Mouse (Mus musculus) kidney, adult 9 months (tissue): Measurements from ENCODE around the gene Mdga1.

ENCODE experiments used
- DNase-seq: peaks from one replicate; pipeline ENCODE4 v3.0.0; 2022

Mdga1 gene

DNA sequence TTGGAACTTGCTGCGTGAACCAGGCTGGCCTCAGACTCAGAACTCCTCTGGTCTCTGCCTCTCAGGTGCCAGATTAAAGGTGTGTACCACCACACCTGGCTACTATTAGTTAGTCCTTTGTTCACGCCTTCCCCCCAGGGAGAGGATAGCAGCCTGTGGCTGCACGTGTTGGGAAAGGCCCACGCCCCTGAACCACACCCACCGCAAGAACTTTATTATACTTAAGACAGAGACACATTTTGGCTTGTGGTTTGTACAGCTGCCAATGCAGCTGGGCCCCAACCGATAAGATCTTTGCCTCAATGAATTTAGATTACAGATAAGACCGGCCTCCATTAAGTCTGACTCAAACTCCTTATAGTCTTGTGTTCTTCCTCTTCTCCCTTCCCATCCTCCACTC, 10.0 kb upstream of the Mdga1 start:
- DNase-seq = no peak

DNA sequence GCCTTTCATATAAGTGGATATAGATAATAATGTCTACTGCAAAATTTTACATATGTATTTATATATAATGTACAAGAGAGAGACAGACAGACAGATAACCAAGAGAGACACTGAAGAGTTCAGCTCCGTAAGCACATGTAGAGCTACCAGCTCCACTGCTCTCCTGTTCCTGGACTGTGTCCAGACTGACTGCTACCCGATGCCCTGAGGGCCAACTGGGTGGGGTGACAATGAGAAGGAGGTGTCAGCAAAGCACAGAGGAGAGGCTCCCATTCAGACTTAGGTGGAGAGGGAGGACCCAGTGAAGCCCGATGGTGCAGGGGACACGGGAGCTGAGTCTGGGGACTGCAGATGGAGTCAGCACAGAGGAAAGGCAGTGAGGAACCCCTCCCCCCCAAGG, 9.1 kb upstream of the Mdga1 start:
- DNase-seq = no peak

- DNase-seq = peak; percentile 83
Measured at GRCm38 (mm10) chr17:29975731-29976130, 5.8 kb upstream of the Mdga1 start.

GRCm38 (mm10) chr17:29973226-29973625, 3.3 kb upstream of the Mdga1 start:
- no peak for DNase-seq

DNA sequence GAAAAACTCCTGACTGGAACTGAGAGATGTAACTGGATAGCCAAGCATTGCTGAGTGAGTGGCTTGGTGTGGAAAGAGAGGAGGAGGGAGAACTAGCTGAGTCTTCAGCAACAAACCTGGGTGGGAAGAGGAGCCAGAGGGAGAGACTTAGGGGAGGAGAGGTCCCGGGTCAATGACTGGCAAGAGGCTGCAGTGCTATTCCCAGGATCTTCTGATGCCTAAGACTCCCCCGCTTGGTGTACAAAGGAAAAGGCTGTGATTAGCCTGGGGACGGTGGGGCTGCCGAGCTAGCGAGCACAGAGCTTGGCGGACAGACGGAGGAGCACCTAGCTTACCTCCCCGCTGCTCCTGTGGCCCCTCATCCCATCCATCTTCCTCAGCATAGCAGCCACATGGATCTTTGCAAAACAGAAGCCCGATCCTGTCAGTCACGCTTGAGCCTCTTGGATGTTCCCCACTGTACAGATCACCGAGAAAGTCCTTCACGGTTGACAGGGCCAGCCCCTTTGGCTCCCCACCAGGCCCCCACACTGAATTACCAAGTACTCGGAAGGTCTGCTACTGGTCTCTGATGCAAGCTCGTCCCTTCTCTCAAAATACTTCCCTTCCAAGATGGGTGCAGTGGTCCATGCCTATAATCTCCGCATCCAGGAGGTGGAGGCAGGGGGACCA, 2.0 kb upstream of the Mdga1 start:
- peak; percentile 73 for DNase-seq

GRCm38 (mm10) chr17:29965506-29965905, 4.4 kb downstream of the Mdga1 start:
- peak; percentile 20 for DNase-seq

DNA sequence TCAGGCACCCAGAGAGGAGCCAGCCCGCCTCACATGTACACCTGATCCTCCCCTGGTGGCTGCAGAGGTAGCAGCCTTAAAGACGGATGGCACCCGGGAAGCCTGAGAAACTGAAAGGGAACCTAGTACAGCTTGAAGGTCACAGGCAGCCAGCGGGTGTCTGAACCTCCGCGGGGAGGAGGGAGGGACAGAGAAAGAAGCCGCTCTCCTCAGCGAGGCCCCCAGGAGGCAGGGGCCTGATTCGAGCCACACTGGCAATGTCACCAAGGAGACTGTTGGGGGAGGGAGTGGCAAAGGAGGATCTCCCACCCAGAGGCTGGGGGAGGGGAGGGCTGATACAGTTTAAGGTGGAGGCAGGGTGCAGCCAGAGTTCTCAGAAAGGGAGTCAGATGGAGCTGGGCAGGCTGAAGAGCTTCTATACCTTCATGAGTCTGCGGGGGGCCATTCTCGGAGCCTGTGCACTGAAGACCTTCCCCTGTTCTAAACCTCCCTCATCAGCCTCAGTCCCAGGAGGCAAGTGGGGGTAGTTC, 6.1 kb downstream of the Mdga1 start:
- no peak for DNase-seq

GRCm38 (mm10) chr17:29955880-29956279, 14.0 kb downstream of the Mdga1 start:
- DNase-seq = no peak

- no peak for DNase-seq
Measured at GRCm38 (mm10) chr17:29954316-29954715, 15.6 kb downstream of the Mdga1 start.

DNA sequence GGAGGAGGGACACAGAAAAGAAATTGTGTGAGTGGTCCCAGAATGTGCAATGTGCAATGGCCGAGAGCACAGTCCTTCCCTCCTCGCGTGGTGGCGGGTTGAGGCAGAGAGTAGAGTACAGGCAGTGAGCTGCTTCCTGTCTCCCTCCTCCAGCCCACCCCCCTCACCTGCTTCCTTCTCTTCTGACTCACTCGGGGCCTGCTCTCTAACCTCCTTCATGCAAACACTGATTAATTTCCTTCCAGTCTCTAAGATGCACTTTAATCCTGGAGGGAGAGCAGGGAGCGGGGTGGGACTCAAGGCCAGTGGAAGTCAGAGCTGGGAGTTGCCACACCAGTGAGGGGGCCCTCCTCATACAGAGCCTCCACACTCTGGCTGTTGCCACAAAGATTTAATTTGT, 18.8 kb downstream of the Mdga1 start:
- DNase-seq = no peak

DNA sequence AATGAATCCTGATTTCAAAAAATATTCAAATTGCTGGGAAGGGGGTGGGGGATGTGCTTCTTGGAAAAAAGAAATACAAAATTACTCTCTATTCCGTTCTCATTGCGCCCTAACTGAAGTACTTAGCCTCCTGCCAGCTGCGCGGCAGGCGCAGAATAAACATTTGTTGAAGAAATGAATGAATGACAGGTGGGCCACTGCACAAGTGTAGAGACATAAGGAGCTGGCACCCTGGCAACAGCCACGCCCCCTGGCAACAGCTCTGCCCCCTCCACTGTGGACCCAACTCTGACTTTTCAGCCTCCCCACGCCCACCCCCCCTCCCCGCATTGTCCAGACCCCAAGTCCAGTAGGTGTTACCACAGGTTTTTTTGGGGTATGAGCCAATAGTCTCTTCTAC, 19.3 kb downstream of the Mdga1 start:
- DNase-seq = no peak

GRCm38 (mm10) chr17:29947271-29947714, 22.6 kb downstream of the Mdga1 start:
- peak; percentile 23 for DNase-seq

DNA sequence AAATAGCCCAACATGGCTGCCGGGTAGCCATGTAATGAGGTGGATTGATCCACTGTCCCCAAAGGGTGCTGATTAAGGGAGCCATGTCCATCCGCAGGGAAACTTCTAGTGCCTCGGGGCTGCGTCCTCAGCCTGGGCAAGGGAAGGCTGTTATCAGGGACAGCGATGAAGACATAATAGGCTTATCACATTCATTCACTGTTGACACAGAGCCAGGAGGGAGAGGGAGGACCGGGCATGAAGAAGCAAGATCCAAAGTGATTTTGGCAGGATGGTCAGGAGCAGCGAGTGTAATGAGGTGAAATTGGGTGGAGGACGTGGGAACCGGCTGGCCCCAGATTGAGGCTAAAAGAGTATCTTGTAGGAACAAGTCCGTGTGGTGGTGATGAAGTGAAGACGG, 25.5 kb downstream of the Mdga1 start:
- no peak for DNase-seq

DNA sequence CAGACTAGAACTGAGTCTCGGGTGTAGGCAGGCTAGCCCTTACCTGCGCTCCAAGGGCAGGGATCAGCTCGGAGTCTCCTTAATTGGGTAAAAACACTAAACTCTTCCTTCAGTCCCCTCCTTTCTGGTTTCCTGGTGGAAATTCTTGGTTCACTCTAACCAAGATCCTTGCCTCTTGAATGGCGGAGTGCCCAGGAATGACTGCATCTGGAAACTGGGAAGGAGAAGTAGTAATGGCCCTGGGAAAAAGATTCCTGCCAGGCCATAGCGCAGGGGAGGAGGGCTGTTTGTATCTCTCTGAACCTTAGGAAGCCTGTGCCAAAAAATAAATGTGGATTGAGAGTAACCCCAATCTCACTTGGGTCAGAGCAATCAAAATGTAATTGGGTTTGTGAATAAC, 30.9 kb downstream of the Mdga1 start:
- no peak for DNase-seq

GRCm38 (mm10) chr17:29937350-29937781, 32.5 kb downstream of the Mdga1 start:
- no peak for DNase-seq

- DNase-seq = no peak
Measured at GRCm38 (mm10) chr17:29934133-29934851, 35.6 kb downstream of the Mdga1 start.

- DNase-seq = no peak
Measured at GRCm38 (mm10) chr17:29932753-29933152, 37.1 kb downstream of the Mdga1 start.

- no peak for DNase-seq
Measured at GRCm38 (mm10) chr17:29931224-29931945, 38.5 kb downstream of the Mdga1 start.

DNA sequence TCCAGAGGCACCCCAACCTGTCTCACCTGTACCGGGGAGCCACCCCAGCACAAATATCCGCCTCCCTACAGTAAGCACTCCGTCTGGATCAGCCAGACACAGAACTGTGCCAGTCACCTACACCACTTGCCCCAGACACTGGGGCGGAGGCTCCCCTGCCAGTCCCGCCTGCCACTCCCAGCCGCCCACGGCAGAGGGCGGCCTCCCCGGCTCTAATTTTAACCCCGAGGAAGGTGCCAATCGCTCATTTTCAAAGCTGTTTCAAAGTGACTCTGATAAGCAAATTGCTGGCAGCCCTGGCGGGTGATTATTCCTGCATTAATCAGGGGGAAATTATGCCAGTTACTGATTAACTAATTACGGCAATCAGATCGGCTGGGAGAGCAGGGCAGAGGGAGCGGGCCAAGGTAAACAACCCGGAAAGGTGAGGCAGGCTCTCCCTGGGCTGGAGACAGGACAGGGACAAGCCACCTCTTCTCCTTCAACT, 41.1 kb downstream of the Mdga1 start:
- DNase-seq = peak; percentile 85

DNA sequence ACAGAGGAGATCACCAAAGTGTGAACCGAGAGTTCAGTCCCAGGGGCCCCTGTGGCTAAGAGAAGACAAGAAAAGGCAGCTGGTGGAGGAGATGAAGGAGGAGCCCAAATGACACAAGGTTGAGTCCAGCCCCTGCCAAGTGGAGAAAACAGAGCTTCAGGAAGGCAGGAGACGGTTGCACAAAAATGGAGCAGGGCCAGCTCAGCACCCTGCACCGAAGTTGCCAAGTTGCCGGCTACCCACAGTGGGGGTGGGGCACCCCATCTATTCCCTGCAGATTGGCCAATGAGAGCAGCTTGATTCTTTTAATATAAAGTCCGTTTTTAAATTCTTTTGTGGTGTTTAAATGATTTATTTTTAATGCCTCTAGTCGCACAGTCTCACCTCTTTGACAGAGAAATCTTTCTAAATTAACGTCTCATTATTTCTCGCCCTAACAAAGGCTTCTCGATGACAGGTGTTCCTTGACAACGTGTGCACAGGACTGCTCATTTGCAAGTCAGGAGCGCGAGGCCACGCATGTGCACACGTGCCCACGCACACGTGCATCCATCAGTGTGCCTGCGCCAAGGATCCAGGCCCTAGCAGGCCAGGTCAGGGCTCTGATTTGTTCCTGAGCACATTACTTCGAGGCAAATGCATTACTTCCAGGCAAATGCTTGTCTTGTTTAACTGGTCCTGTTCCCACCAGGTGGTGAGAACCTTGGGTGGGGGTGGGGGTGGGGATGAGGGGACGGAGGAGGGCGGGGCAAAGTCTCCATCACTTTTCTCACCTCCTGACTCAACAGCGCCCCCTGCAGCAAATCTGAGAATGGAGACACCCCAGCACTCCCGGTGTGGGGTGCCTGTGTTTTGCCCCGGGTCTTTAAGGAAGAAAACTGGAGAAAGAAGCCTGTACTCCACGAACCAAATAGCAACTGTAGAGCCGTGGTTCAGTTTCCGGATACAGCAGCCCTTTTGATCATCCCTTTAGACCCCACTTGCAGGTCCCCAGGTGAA, 44.0 kb downstream of the Mdga1 start:
- DNase-seq = no peak

- DNase-seq = no peak
Measured at GRCm38 (mm10) chr17:29920089-29920488, 49.8 kb downstream of the Mdga1 start.

GRCm38 (mm10) chr17:29919552-29919920, 50.4 kb downstream of the Mdga1 start:
- DNase-seq = no peak
